In the genomic region with DNA sequence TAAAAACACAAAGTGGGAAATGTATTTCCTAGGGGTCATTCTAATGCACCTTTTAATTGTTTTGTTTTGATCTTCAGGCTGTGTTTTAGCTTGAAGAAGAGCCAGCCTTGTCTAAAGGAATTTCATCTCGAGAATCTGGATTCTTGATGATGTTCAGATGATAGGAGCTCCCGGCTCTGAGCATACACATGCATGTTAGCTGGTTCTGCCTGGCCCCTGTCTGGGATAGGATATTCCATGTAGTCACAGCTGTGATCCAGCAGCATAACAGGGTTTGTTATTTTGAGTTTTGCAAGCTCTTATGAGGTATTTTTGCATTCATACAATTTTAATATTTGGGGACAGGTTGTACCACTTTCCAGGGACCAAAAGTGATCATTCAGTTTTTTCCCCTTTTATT, we compare ENCODE assay signal across 23 mouse cellular contexts.
"Had no signal": no experiment of that assay in that cellular context is flagged by ENCODE, and none has a peak within 500 bp of the region (broad histone marks: within the 10 kb centered on the region; RNA-seq: fewer than 3 reads in every experiment).

No protein-coding gene starts in this region.

- H3K27me3 ChIP-seq: heart, embryonic 12.5 days; hindbrain, embryonic 13.5 days; hindbrain, embryonic 15.5 days; kidney, embryonic 15.5 days; limb, embryonic 13.5 days; limb, embryonic 15.5 days had no signal

- H3K4me1 ChIP-seq: hindbrain, embryonic 15.5 days had no signal

- H3K27ac ChIP-seq: heart, embryonic 10.5 days; hindbrain, embryonic 13.5 days; hindbrain, embryonic 15.5 days; hindbrain, postnatal 0 days; kidney, embryonic 15.5 days; kidney, postnatal 0 days; limb, embryonic 13.5 days; limb, embryonic 15.5 days; liver, embryonic 12.5 days had no signal

- ATAC-seq: hindbrain, postnatal 0 days; intestine, embryonic 16.5 days; liver, embryonic 12.5 days had no signal

- H3K36me3 ChIP-seq: heart, embryonic 10.5 days; heart, embryonic 12.5 days; hindbrain, embryonic 13.5 days; hindbrain, embryonic 15.5 days; kidney, embryonic 15.5 days; limb, embryonic 13.5 days; limb, embryonic 15.5 days; liver, embryonic 12.5 days had no signal

- H3K4me2 ChIP-seq: heart, embryonic 12.5 days; hindbrain, embryonic 13.5 days; hindbrain, embryonic 15.5 days; kidney, embryonic 15.5 days; limb, embryonic 13.5 days; limb, embryonic 15.5 days; liver, embryonic 12.5 days had no signal

- H3K9ac ChIP-seq: heart, embryonic 12.5 days; hindbrain, embryonic 13.5 days; hindbrain, embryonic 15.5 days; kidney, embryonic 15.5 days; limb, embryonic 13.5 days; limb, embryonic 15.5 days; liver, embryonic 12.5 days had no signal

- DNase-seq: gastrocnemius, postnatal 10 days; gastrocnemius, postnatal 25 days; heart, adult 18-20 months; heart, postnatal 10 days; kidney, adult 11 months; kidney, adult 2 months; kidney, adult 9 months; kidney, postnatal 14 days; kidney, postnatal 36 days; layer of hippocampus, adult 9-11 months; layer of hippocampus, postnatal 36 days; left cerebral cortex, postnatal 4 days had no signal

- H3K9me3 ChIP-seq: heart, embryonic 10.5 days; heart, embryonic 12.5 days; hindbrain, embryonic 13.5 days; hindbrain, embryonic 15.5 days; kidney, embryonic 15.5 days; limb, embryonic 13.5 days; limb, embryonic 15.5 days; liver, embryonic 12.5 days had no signal

- H3K4me3 ChIP-seq: heart, embryonic 10.5 days; heart, embryonic 12.5 days; hindbrain, embryonic 13.5 days; hindbrain, embryonic 15.5 days; kidney, embryonic 15.5 days; limb, embryonic 13.5 days; limb, embryonic 15.5 days; liver, embryonic 12.5 days had no signal
